Mouse (Mus musculus) heart, embryonic 15.5 days (tissue): ENCODE data around the gene Pou6f1. TPM values are rescaled to one million over a fixed set of nuclear protein-coding genes. Genes with fewer than 3 reads are reported as not detected.
"Not testable (repeated sequence)": the region's sequence is repeated elsewhere in the genome, so short reads cannot be mapped to it uniquely, and the experiment has no call there.

Experiments
- ATAC-seq: fragments of 200-750 bp; cut with Nextera tagmentation; replicated peaks from 2 replicates; pipeline ENCODE4 v1.8.0; 2017; ENCODE audit warnings: low read depth, moderate TSS enrichment; ENCODE audit not compliant: insufficient number of reproducible peaks, insufficient read depth, low FRiP score
- H3K27ac ChIP-seq: fragments of 300-500 bp; sonication (generic); 2 replicates; pipeline ENCODE4 v1.5.1; 2015; ENCODE audit warnings: mild to moderate bottlenecking, inconsistent platforms
- H3K27me3 ChIP-seq: fragments of 300-500 bp; sonication (generic); 2 replicates; pipeline ENCODE4 v1.6.1; 2015; ENCODE audit warnings: inconsistent platforms
- H3K36me3 ChIP-seq: fragments of 300-500 bp; sonication (generic); 2 replicates; pipeline ENCODE4 v1.6.1; 2015; ENCODE audit warnings: mild to moderate bottlenecking, inconsistent platforms
- H3K4me1 ChIP-seq: fragments of 300-500 bp; sonication (generic); replicated peaks from 2 replicates; pipeline ENCODE4 v1.6.1; 2015; ENCODE audit warnings: inconsistent platforms
- H3K4me2 ChIP-seq: fragments of 300-500 bp; sonication (generic); 2 replicates; pipeline ENCODE4 v1.6.1; 2015; ENCODE audit warnings: inconsistent platforms, mild to moderate bottlenecking, moderate library complexity
- H3K4me3 ChIP-seq: fragments of 300-500 bp; sonication (generic); 2 replicates; pipeline ENCODE4 v1.5.1; 2015; ENCODE audit warnings: mild to moderate bottlenecking, inconsistent platforms
- H3K9ac ChIP-seq: fragments of 300-500 bp; sonication (generic); 2 replicates; pipeline ENCODE4 v1.6.1; 2015; ENCODE audit warnings: mild to moderate bottlenecking, inconsistent platforms
- H3K9me3 ChIP-seq: fragments of 300-500 bp; sonication (generic); replicated peaks from 2 replicates; pipeline ENCODE4 v1.6.1; 2016; ENCODE audit warnings: inconsistent platforms
- WGBS: fragments of 180-500 bp; shearing (Covaris S2); methylation state at CpG from one replicate; pipeline ENCODE4 v1.1.7; 2015; ENCODE audit warnings: mixed read lengths; 5-methylcytosine and 5-hydroxymethylcytosine counted together
- polyA plus RNA-seq: library from polyadenylated mRNA; unstranded; fragments of >200 nt; fragmentation: Nextera tagmentation; extraction: Ambion mirVana; gene quantifications from 2 replicates; pipeline ENCODE4 v1.2.1, GENCODE M21; 2015

The Pou6f1 gene
- polyA plus RNA-seq, 1 experiment from 2014 or later: 4.3 TPM

DNA sequence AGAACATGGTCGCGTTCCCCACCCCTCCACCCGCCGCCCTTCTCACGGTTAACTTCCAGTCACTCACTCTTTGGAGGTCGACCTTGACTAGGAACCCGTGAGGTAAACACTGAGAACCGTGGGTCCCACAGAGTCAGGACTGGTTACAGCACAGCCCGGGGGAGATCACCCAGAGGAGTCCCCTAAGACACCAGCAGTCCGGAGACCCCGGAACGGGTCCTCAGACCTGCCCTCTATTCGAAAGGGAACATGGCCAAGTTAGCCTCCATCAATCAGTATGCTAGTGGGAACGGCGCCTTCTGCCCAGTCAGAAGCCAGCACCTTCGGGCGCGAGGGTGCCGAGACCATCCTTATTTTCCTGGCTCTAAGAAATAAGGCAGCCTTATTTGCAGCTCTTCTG lies 16.4 kb upstream of the Pou6f1 start:
- Histone ChIP-seq H3K4me1 (peaks cover 24% of the 10 kb centered on the region), H3K9me3 (no peaks in the 10 kb centered on the region), H3K9ac (peak overlapping the region; percentile 91), H3K27me3 (no peaks in the 10 kb centered on the region), H3K4me2 (peak overlapping the region; percentile 82), H3K27ac (peak overlapping the region; percentile 99), H3K4me3 (peak overlapping the region; percentile 88), H3K36me3 (peaks cover 35% of the 10 kb centered on the region)
- ATAC-seq: peak; percentile 0; the same call in 1 of the 2 replicates
- under 1% methylated on average over 19 of the region's 19 CpGs for WGBS

- WGBS: under 1% methylated on average over 39 of the region's 43 CpGs
- peaks cover 24% of the 10 kb centered on the region for H3K4me1 ChIP-seq
- H3K27me3 ChIP-seq: no peaks in the 10 kb centered on the region
- peak overlapping the region; percentile 88 for H3K4me3 ChIP-seq
- H3K9me3 ChIP-seq: no peaks in the 10 kb centered on the region
- peak overlapping the region; percentile 91 for H3K9ac ChIP-seq
- peaks cover 33% of the 10 kb centered on the region for H3K36me3 ChIP-seq
- peak overlapping the region; percentile 82 for H3K4me2 ChIP-seq
- H3K27ac ChIP-seq: peak overlapping the region; percentile 99
- peak; percentile 85 for ATAC-seq
Measured at GRCm38 (mm10) chr15:100615825-100616220, 16.0 kb upstream of the Pou6f1 start.

DNA sequence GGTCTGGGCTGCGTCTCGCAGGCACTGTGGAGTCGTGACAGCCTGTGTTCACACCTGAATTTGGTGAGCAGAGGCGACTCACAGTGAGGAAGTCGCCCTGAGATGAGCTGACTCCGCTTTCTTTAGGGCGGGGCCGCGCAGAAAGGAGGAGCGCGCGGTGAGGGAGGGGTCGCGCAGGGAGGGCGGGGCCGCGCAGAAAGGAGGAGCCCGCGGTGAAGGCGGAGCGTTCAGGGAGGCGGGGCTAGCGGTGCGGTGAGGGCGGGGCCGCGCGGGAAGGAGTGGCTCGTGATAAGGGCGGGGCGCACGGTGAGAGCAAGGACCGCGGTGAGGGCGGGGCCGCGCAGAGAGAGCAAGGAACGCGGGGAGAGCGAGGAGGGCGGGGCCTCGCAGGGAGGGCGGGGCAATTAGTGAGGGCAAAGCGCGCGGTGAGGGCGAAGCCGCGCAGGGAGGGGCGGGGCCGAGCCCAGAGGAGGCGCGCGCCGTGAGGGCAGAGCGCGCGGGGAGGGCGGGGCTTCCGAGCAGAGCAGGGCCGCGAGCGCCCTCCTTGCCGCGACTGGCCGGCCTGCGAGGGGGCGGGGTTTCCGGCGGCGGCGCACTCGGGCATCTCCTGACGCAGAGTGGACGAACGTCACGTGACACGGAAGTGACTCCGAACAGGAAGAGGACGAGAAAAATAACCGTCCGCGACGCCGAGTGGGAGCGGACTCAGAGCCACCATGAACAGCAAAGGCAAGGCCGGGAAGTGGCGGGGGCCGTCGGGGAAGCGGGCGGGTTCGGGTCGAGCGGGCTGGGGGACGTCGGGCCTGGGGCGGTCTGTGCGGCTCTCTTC lies 15.4 kb upstream of the Pou6f1 start, which contains the start of gene Dazap2:
Gene Dazap2, plus strand, starts transcription at position 354 of the 829 bp plus-strand sequence.
- under 1% methylated on average over 75 of the region's 99 CpGs for WGBS
- H3K27ac ChIP-seq: peak within 1 kb of the TSS; percentile 99
- peaks cover 27% of the 10 kb centered on the region for H3K36me3 ChIP-seq
- H3K9ac ChIP-seq: peak within 1 kb of the TSS; percentile 91
- peaks cover 24% of the 10 kb centered on the region for H3K4me1 ChIP-seq
- ATAC-seq: peak; percentile 88
- H3K4me3 ChIP-seq: peak within 1 kb of the TSS; percentile 88
- no peaks in the 10 kb centered on the region for H3K9me3 ChIP-seq
- peak within 1 kb of the TSS; percentile 84 for H3K4me2 ChIP-seq
- H3K27me3 ChIP-seq: no peaks in the 10 kb centered on the region

- Histone ChIP-seq H3K27me3 (no peaks in the 10 kb centered on the region), H3K4me2 (peak overlapping the region; percentile 84), H3K27ac (peak overlapping the region; percentile 99), H3K4me1 (peaks cover 24% of the 10 kb centered on the region), H3K9me3 (no peaks in the 10 kb centered on the region), H3K36me3 (peaks cover 20% of the 10 kb centered on the region), H3K4me3 (peak overlapping the region; percentile 88), H3K9ac (peak overlapping the region; percentile 60)
- 9% methylated on average over 43 of the region's 43 CpGs for WGBS
- no peak for ATAC-seq
Measured at GRCm38 (mm10) chr15:100614218-100614995, 14.6 kb upstream of the Pou6f1 start.

GRCm38 (mm10) chr15:100613584-100613983 lies 13.8 kb upstream of the Pou6f1 start:
- Histone ChIP-seq H3K4me3 (peak overlapping the region; percentile 40), H3K9ac (peak overlapping the region; percentile 43), H3K36me3 (peaks cover 12% of the 10 kb centered on the region), H3K27ac (no peak overlapping the region), H3K27me3 (no peaks in the 10 kb centered on the region), H3K4me1 (peaks cover 24% of the 10 kb centered on the region), H3K9me3 (no peaks in the 10 kb centered on the region), H3K4me2 (peak overlapping the region; percentile 63)
- 7% methylated on average over 16 of the region's 16 CpGs for WGBS
- no peak for ATAC-seq

DNA sequence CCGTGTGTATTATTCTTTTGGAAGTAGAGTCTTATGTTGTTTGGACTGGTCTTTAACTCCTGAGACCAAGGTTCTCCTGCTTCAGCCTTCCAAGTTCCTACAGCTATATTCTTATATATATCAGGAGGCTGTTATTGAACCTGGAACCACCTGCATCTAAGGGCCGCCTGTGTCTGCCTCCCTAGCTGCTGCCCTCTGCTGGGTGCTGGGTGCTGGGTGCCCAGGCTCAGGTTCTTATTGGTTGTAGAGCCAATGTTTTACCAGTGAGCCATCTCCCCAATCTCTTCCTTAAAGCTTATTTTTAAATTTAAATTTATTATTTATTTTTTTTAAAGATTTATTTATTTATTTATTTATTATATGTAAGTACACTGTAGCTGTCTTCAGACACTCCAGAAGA lies 12.6 kb upstream of the Pou6f1 start:
- H3K36me3 ChIP-seq: peaks cover under 1% of the 10 kb centered on the region; the same call in 1 of the 2 replicates
- no peaks in the 10 kb centered on the region for H3K27me3 ChIP-seq
- no peak overlapping the region for H3K27ac ChIP-seq
- H3K4me2 ChIP-seq: no peak overlapping the region
- ATAC-seq: no peak
- peaks cover 24% of the 10 kb centered on the region for H3K4me1 ChIP-seq
- H3K4me3 ChIP-seq: no peak overlapping the region
- no peak overlapping the region for H3K9ac ChIP-seq
- WGBS: 70% methylated on average over 2 of the region's 2 CpGs
- no peaks in the 10 kb centered on the region for H3K9me3 ChIP-seq

DNA sequence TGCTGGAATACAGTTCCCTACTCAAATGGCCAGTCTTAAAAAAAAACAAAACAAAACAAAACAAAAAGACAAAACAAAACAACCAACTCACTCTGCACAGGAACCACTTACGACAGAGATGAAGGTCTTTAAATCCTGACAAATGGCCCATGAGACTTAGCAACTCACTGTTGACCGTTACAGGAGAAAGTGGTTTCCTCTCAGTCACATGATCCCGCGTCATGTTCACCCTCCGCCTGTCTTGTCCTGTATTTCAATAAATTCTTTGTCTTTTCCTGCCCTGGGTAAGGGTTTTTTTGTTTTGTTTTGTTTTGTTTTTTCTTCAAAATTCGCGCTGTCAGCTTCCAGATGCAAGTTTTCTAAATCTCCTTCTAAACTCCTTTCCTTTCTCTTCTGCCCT lies 12.2 kb upstream of the Pou6f1 start:
- Histone ChIP-seq H3K4me1 (peaks cover 21% of the 10 kb centered on the region), H3K4me2 (no peak overlapping the region), H3K4me3 (no peak overlapping the region), H3K36me3 (no peaks in the 10 kb centered on the region), H3K27ac (no peak overlapping the region), H3K27me3 (no peaks in the 10 kb centered on the region), H3K9ac (no peak overlapping the region), H3K9me3 (no peaks in the 10 kb centered on the region)
- no peak for ATAC-seq
- WGBS: 79% methylated on average over 7 of the region's 7 CpGs

GRCm38 (mm10) chr15:100606677-100607076 lies 6.9 kb upstream of the Pou6f1 start:
- ATAC-seq, H3K4me2 ChIP-seq, H3K27ac ChIP-seq, H3K4me3 ChIP-seq, H3K9me3 ChIP-seq, H3K9ac ChIP-seq, H3K4me1 ChIP-seq, H3K36me3 ChIP-seq: not testable (repeated sequence)
- 89% methylated on average over 8 of the region's 8 CpGs for WGBS
- peaks cover 14% of the 10 kb centered on the region; the same call in 1 of the 2 replicates for H3K27me3 ChIP-seq

DNA sequence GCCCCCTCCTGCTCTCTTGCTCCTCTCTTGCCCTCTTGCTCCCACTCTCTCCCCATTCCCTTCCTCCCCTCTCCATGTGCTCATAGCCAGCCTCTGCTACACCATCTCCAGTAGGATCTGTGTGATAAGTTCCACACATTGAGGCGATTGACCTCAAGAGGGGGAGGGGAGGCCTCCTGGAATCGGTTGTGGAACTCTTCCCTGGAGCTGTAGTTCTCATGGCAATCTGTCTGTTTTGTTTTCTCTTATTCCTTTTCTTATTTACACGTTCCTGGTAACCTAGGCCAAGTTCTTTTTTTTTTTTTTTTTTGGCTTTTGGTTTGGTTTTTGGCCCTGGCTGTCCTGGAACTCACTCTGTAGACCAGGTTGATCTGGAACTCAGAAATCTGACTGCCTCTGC lies 1.9 kb upstream of the Pou6f1 start:
- Histone ChIP-seq H3K4me1 (peaks cover 18% of the 10 kb centered on the region), H3K27me3 (peaks cover 25% of the 10 kb centered on the region), H3K27ac (no peak overlapping the region), H3K4me2 (no peak overlapping the region), H3K36me3 (no peaks in the 10 kb centered on the region), H3K4me3 (no peak overlapping the region), H3K9ac (no peak overlapping the region), H3K9me3 (no peaks in the 10 kb centered on the region)
- no peak for ATAC-seq
- 46% methylated on average over 3 of the region's 3 CpGs for WGBS

DNA sequence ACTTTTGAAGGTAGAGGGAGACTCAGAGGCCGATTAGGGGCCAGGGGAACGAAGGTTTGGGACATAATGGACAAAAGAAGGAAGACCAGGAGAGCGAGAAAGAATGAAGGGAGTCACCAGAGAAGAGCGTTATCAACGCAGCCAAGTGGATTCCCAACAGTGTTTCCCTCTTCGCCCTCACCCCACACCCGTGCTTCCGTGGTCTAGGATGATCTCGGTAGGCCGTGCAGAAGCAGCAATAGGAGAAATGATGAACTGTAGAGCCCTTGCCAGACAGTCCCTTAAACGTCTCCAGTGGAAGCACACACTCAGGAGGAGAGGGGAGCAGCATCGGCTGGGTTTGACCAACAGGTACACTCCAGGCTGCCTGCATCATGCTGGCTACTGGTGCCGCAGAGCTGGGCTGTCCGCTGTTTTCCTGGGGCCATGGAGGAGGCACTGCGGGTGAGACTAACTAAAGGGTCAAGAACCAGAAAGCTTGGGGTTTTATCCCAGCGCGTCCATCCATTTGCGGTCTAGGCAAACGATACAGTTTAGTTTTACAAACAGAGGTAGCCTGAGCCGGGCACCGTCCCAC lies 1.0 kb upstream of the Pou6f1 start:
- peaks cover 25% of the 10 kb centered on the region for H3K27me3 ChIP-seq
- peak overlapping the region; percentile 93 for H3K4me3 ChIP-seq
- no peaks in the 10 kb centered on the region for H3K9me3 ChIP-seq
- peak overlapping the region; percentile 95; the same call in 1 of the 2 replicates for H3K9ac ChIP-seq
- H3K4me1 ChIP-seq: peaks cover 18% of the 10 kb centered on the region
- ATAC-seq: no peak
- H3K4me2 ChIP-seq: peak overlapping the region; percentile 99
- WGBS: 26% methylated on average over 21 of the region's 21 CpGs
- no peaks in the 10 kb centered on the region for H3K36me3 ChIP-seq
- no peak overlapping the region for H3K27ac ChIP-seq
